Mouse (Mus musculus) gastrocnemius, postnatal 4 days (tissue): ENCODE measurements at regions not wholly inside any gene's neighbourhood (a gene's known extent, or its start where the extent isn't known, plus 50 kb on each side); places are given as distances from the start of the nearest gene placed in this dataset.

Experiments
- DNase-seq, 2 experiments: peaks; one replicate each; pipeline ENCODE4 v3.0.0; 2021 to 2022; ENCODE audit warnings: low spot score in 2 of 2, mixed read lengths in 2 of 2

- DNase-seq: no peak
Measured at GRCm38 (mm10) chr4:70844742-70845141, 309.9 kb upstream of the Megf9 start.

- DNase-seq: no peak
Measured at GRCm38 (mm10) chr4:70810956-70811316, 276.1 kb upstream of the Megf9 start.

GRCm38 (mm10) chr4:70810311-70810955 is 275.6 kb upstream of the Megf9 start:
- no peak for DNase-seq

- no peak for DNase-seq
Measured at GRCm38 (mm10) chr4:70804925-70805342, 270.1 kb upstream of the Megf9 start.

- no peak for DNase-seq
Measured at GRCm38 (mm10) chr4:70798483-70798882, 263.7 kb upstream of the Megf9 start.

- DNase-seq: no peak
Measured at GRCm38 (mm10) chr4:70797935-70798334, 263.1 kb upstream of the Megf9 start.

- no peak for DNase-seq
Measured at GRCm38 (mm10) chr4:70783487-70783886, 248.7 kb upstream of the Megf9 start.

- no peak for DNase-seq
Measured at GRCm38 (mm10) chr4:70781591-70781990, 246.8 kb upstream of the Megf9 start.

- DNase-seq: no peak
Measured at GRCm38 (mm10) chr4:70776273-70776672, 241.5 kb upstream of the Megf9 start.

GRCm38 (mm10) chr4:70743425-70743824 is 208.6 kb upstream of the Megf9 start:
- DNase-seq: no peak

GRCm38 (mm10) chr4:70742002-70742401 is 207.2 kb upstream of the Megf9 start:
- DNase-seq: no peak

GRCm38 (mm10) chr4:70741121-70741520 is 206.3 kb upstream of the Megf9 start:
- no peak for DNase-seq

GRCm38 (mm10) chr4:70709126-70709689 is 174.4 kb upstream of the Megf9 start:
- no peak for DNase-seq

- DNase-seq: no peak
Measured at GRCm38 (mm10) chr4:70705128-70705752, 170.4 kb upstream of the Megf9 start.

GRCm38 (mm10) chr4:70700894-70701293 is 166.1 kb upstream of the Megf9 start:
- no peak for DNase-seq

GRCm38 (mm10) chr4:70664181-70664580 is 129.4 kb upstream of the Megf9 start:
- no peak for DNase-seq

- no peak for DNase-seq
Measured at GRCm38 (mm10) chr4:70621431-70621837, 86.6 kb upstream of the Megf9 start.

- no peak for DNase-seq
Measured at GRCm38 (mm10) chr4:70619636-70620287, 85.0 kb upstream of the Megf9 start.

- no peak for DNase-seq
Measured at GRCm38 (mm10) chr4:70615794-70616193, 81.0 kb upstream of the Megf9 start.

GRCm38 (mm10) chr4:70614411-70614810 is 79.6 kb upstream of the Megf9 start:
- DNase-seq: no peak

- DNase-seq: peak in 1 of 2 experiments; percentile 11
Measured at GRCm38 (mm10) chr4:70603209-70603852, 68.5 kb upstream of the Megf9 start.

- peak in 1 of 2 experiments; percentile 6 for DNase-seq
Measured at GRCm38 (mm10) chr4:70601301-70601700, 66.5 kb upstream of the Megf9 start.
